ENCODE assay signal across 33 mouse cellular contexts in the genomic region with DNA sequence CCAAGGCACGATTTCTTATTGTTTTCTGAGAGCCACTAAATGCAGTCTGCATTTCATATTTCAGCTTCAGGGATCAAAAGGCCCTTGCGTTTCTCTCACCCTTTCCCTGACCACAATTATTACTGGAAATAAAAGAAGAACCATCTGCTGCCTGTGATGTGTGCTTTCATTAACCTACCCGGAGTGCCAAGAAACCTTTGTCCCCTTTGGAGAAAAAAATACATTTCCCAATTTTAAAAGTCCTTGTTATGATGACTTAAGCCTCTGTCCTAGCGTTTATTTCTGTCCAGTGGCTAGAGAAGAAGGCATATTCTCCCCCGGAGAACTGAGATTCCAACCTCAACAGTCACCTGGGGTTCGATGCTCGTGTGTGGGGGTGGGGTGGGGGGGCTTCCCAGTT.
"Had no signal": no experiment of that assay in that cellular context is flagged by ENCODE, and none has a peak within 500 bp of the region (broad histone marks: within the 10 kb centered on the region; RNA-seq: fewer than 3 reads in every experiment).

No protein-coding gene starts in this region.

- H3K4me3 ChIP-seq: heart, embryonic 10.5 days; heart, embryonic 12.5 days; heart, embryonic 13.5 days; heart, embryonic 15.5 days; hindbrain, embryonic 10.5 days; hindbrain, embryonic 12.5 days; hindbrain, embryonic 13.5 days; hindbrain, embryonic 15.5 days; intestine, embryonic 15.5 days; kidney, embryonic 15.5 days; layer of hippocampus, adult 2 months had no signal

- H3K36me3 ChIP-seq: heart, embryonic 10.5 days; heart, embryonic 12.5 days; heart, embryonic 13.5 days; heart, embryonic 15.5 days; hindbrain, embryonic 10.5 days; hindbrain, embryonic 12.5 days; hindbrain, embryonic 13.5 days; hindbrain, embryonic 15.5 days; intestine, embryonic 15.5 days; kidney, embryonic 15.5 days had no signal

- H3K4me2 ChIP-seq: heart, embryonic 11.5 days; heart, embryonic 12.5 days; heart, embryonic 13.5 days; heart, embryonic 15.5 days; hindbrain, embryonic 12.5 days; hindbrain, embryonic 13.5 days; hindbrain, embryonic 14.5 days; hindbrain, embryonic 15.5 days; intestine, embryonic 15.5 days; kidney, embryonic 15.5 days had no signal

- ATAC-seq: hindbrain, embryonic 16.5 days; hindbrain, postnatal 0 days; inflammation-experienced regulatory T-cells, adult 6 months; intestine, embryonic 15.5 days; intestine, embryonic 16.5 days had no signal

- H3K9me3 ChIP-seq: heart, embryonic 10.5 days; heart, embryonic 12.5 days; heart, embryonic 15.5 days; hindbrain, embryonic 12.5 days; hindbrain, embryonic 13.5 days; hindbrain, embryonic 15.5 days; intestine, embryonic 15.5 days; kidney, embryonic 15.5 days had no signal

- DNase-seq: heart, postnatal 10 days; heart, postnatal 14 days; heart, postnatal 4 days; kidney, adult 11 months; kidney, adult 18-20 months; kidney, adult 2 months; kidney, adult 8-10 months; kidney, adult 9 months; kidney, postnatal 10 days; kidney, postnatal 14 days; kidney, postnatal 25 days; kidney, postnatal 36 days; kidney, postnatal 4 days; layer of hippocampus, adult 9-11 months; layer of hippocampus, postnatal 36 days had no signal

- H3K27ac ChIP-seq: heart, embryonic 10.5 days; heart, embryonic 13.5 days; heart, embryonic 15.5 days; hindbrain, embryonic 10.5 days; hindbrain, embryonic 12.5 days; hindbrain, embryonic 13.5 days; hindbrain, embryonic 14.5 days; hindbrain, embryonic 15.5 days; hindbrain, postnatal 0 days; intestine, embryonic 15.5 days; kidney, embryonic 15.5 days; kidney, postnatal 0 days; layer of hippocampus, adult 2 months had no signal

- H3K4me1 ChIP-seq: heart, embryonic 10.5 days; heart, embryonic 12.5 days; hindbrain, embryonic 10.5 days; hindbrain, embryonic 12.5 days; hindbrain, embryonic 15.5 days; intestine, embryonic 15.5 days had no signal

- H3K9ac ChIP-seq: heart, embryonic 12.5 days; heart, embryonic 13.5 days; heart, embryonic 15.5 days; hindbrain, embryonic 12.5 days; hindbrain, embryonic 13.5 days; hindbrain, embryonic 14.5 days; hindbrain, embryonic 15.5 days; intestine, embryonic 15.5 days; kidney, embryonic 15.5 days had no signal

- H3K27me3 ChIP-seq: heart, embryonic 12.5 days; heart, embryonic 13.5 days; heart, embryonic 15.5 days; hindbrain, embryonic 12.5 days; hindbrain, embryonic 13.5 days; hindbrain, embryonic 15.5 days; intestine, embryonic 15.5 days; kidney, embryonic 15.5 days had no signal
